Mouse (Mus musculus) stomach, postnatal 0 days (tissue): ENCODE measurements around the gene Homer2.

Experiments used
- CTCF ChIP-seq: IDR thresholded peaks from 2 replicates; pipeline ENCODE4 v1.5.1; 2016; ENCODE audit warnings: antibody characterized with exemption, low read depth, mild to moderate bottlenecking, moderate library complexity
- EP300 ChIP-seq: optimal IDR thresholded peaks from 2 replicates; pipeline ENCODE3; 2016; ENCODE audit warnings: antibody characterized with exemption

GRCm38 (mm10) chr7:81572610-81573268 is 134.6 kb downstream of the Homer2 start:
- no peak for TF ChIP-seq CTCF
- no peak for TF ChIP-seq EP300
